Mouse (Mus musculus): ENCODE results near the gene Mapk8ip2.
A peak's percentile ranks its signal among the peaks of the same experiment; 100 is the strongest.

Gene Mapk8ip2

GRCm38 (mm10) chr15:89452906-89453864 lies 528 bp upstream of the Mapk8ip2 start:
- peak; percentile 65 to 76 for DNase-seq

- DNase-seq: no peak
Measured at GRCm38 (mm10) chr15:89454857-89455256, 1.1 kb downstream of the Mapk8ip2 start.

- no peak for DNase-seq
Measured at GRCm38 (mm10) chr15:89455642-89456041, 1.9 kb downstream of the Mapk8ip2 start.

GRCm38 (mm10) chr15:89458942-89459341 lies 5.2 kb downstream of the Mapk8ip2 start:
- no peak for DNase-seq

GRCm38 (mm10) chr15:89459821-89460220 lies 6.1 kb downstream of the Mapk8ip2 start:
- DNase-seq: no peak

GRCm38 (mm10) chr15:89460298-89460697 lies 6.6 kb downstream of the Mapk8ip2 start:
- no peak for DNase-seq

GRCm38 (mm10) chr15:89461321-89461720 lies 7.6 kb downstream of the Mapk8ip2 start:
- DNase-seq: no peak

- DNase-seq: no peak
Measured at GRCm38 (mm10) chr15:89462176-89462575, 8.5 kb downstream of the Mapk8ip2 start.

GRCm38 (mm10) chr15:89463334-89464235 lies 9.9 kb downstream of the Mapk8ip2 start:
- no peak for DNase-seq

GRCm38 (mm10) chr15:89465052-89465451 lies 11.3 kb downstream of the Mapk8ip2 start:
- no peak for DNase-seq

GRCm38 (mm10) chr15:89468577-89468976 lies 14.9 kb downstream of the Mapk8ip2 start:
- no peak for DNase-seq

GRCm38 (mm10) chr15:89471476-89471875 lies 17.8 kb downstream of the Mapk8ip2 start:
- no peak for DNase-seq

- DNase-seq: no peak
Measured at GRCm38 (mm10) chr15:89473370-89473769, 19.7 kb downstream of the Mapk8ip2 start.

GRCm38 (mm10) chr15:89473921-89474320 lies 20.2 kb downstream of the Mapk8ip2 start:
- DNase-seq: no peak

GRCm38 (mm10) chr15:89474596-89475292 lies 21.0 kb downstream of the Mapk8ip2 start:
- no peak for DNase-seq

GRCm38 (mm10) chr15:89475293-89475600 lies 21.5 kb downstream of the Mapk8ip2 start:
- no peak for DNase-seq

GRCm38 (mm10) chr15:89475611-89476474 lies 22.1 kb downstream of the Mapk8ip2 start:
- peak; percentile 96 for DNase-seq

- DNase-seq: no peak
Measured at GRCm38 (mm10) chr15:89476475-89476815, 22.7 kb downstream of the Mapk8ip2 start.

GRCm38 (mm10) chr15:89477091-89477491 lies 23.4 kb downstream of the Mapk8ip2 start, which contains the start of gene Arsa:
Arsa (minus strand) TSS chr15:89477425.
- DNase-seq: peak; percentile 30 to 34

GRCm38 (mm10) chr15:89477806-89478205 lies 24.1 kb downstream of the Mapk8ip2 start:
- no peak for DNase-seq

- no peak for DNase-seq
Measured at GRCm38 (mm10) chr15:89478622-89479021, 24.9 kb downstream of the Mapk8ip2 start.

GRCm38 (mm10) chr15:89480584-89480983 lies 26.9 kb downstream of the Mapk8ip2 start:
- DNase-seq: peak; percentile 46 to 62

All from lung, postnatal 4 days (tissue).